Mouse (Mus musculus) left cerebral cortex, postnatal 14 days (tissue): ENCODE results near the gene Htr1f. TPM values are rescaled to one million over a fixed set of nuclear protein-coding genes. Genes with fewer than 3 reads are reported as not detected.

Source experiments
- DNase-seq, 2 experiments: peaks; one replicate each; pipeline ENCODE4 v3.0.0; 2021 to 2022; ENCODE audit warnings: low spot score in 2 of 2, mixed read lengths in 1 of 2
- intact Hi-C: fragments of 180-260 bp; cut with DNase I; formaldehyde crosslinking; loops from one replicate; pipeline ENCODE4 v1.15.1; 2025
- microRNA-seq, 2 experiments: library from miRNA; unstranded; fragments of <30 nt; microRNA quantifications; one replicate each; pipeline ENCODE4 v1.2.0; 2022
- total RNA-seq, 2 experiments: library from RNA; stranded (reverse); gene quantifications; 2 replicates each; pipeline ENCODE4 v1.2.3; 2021

The Htr1f gene
- total RNA-seq, 2 experiments from 2014 or later: 5.2 to 5.7 TPM

GRCm38 (mm10) chr16:64876631-64877265 lies 228.9 kb downstream of the Htr1f start:
- intact Hi-C loops: no loop called here
- DNase-seq: no peak

- no peak for DNase-seq
- intact Hi-C loops: no loop called here
These were observed 229.8 kb downstream of the Htr1f start for GRCm38 (mm10) chr16:64875822-64876221.

GRCm38 (mm10) chr16:64875384-64875783 lies 230.3 kb downstream of the Htr1f start:
- intact Hi-C loops: no loop called here
- no peak for DNase-seq

Small RNA genes within 50 kb of the gene (microRNA-seq; reads per million reads assigned to microRNA genes)
- 0 reads per million in 2 experiments for gene Gm23374
